Mouse (Mus musculus) cortical plate, adult 2 months (tissue): ENCODE measurements around the gene Sat2.

ENCODE experiments used
- CTCF ChIP-seq: fragments of 200-500 bp; IDR thresholded peaks from 2 replicates; pipeline ENCODE4 v1.5.1; 2011; ENCODE audit warnings: mild to moderate bottlenecking, control low read depth, low read length; ENCODE audit not compliant: insufficient read depth; ENCODE audit errors: extremely low read depth
- POLR2A ChIP-seq: fragments of 200-500 bp; IDR thresholded peaks from 2 replicates; pipeline ENCODE4 v1.6.1; 2011; ENCODE audit warnings: mild to moderate bottlenecking, low read length, control low read depth; ENCODE audit not compliant: insufficient read depth; ENCODE audit errors: extremely low read depth

- TF ChIP-seq CTCF (no peak), POLR2A (no peak)
Observed at GRCm38 (mm10) chr11:69662967-69663671, 41.3 kb downstream of the Sat2 start.
